Mouse (Mus musculus): ENCODE results near the gene Elp4.

- TF ChIP-seq CTCF (IDR thresholded peaks at IDR 0.05; ENCODE audit: low read depth, low read length) (no peak), GATA2 (IDR thresholded peaks at IDR 0.05; ENCODE audit: borderline replicate concordance, low read depth, low read length) (no peak), GATA1 (IDR thresholded peaks at IDR 0.05; ENCODE audit: borderline replicate concordance, low read length) (no peak)
Measured at GRCm38 (mm10) chr2:105667626-105667950, 236.8 kb downstream of the Elp4 start.
